Mouse (Mus musculus): ENCODE data around the gene Vmn1r194. TPM values are rescaled to one million over a fixed set of nuclear protein-coding genes. Genes with fewer than 3 reads are reported as not detected.
"Not testable (repeated sequence)": the region's sequence is repeated elsewhere in the genome, so short reads cannot be mapped to it uniquely, and the experiment has no call there.

The Vmn1r194 gene
- polyA plus RNA-seq (2016; fragmentation: Nextera tagmentation; extraction: Ambion mirVana): not detected in 2 replicates

DNA sequence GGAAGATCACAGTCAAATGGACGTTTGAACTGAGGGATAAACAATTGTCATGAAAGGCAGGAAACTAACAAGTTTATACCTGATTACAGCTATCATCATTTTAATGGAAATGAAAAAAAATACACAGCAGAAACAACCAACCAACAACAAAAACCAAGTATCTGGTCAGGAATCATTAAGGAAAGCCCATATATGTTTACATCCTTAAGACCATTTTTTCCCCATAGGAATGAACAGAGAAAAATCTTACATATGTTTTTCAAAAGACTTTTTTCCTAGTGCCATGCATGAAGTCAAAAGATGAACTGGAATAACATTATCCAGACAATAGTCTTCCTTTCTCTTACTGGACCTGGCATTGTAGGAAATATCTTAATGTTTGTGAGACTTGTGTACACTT lies at the start of gene Vmn1r194:
Vmn1r194 (plus strand) TSS at position 301 of the 400 bp plus-strand sequence.
- Histone ChIP-seq H3K4me3 (no peak within 1 kb of the TSS), H3K4me1 (no peaks in the 10 kb centered on the region), H3K27ac (no peak within 1 kb of the TSS), H3K36me3 (no peaks in the 10 kb centered on the region), H3K27me3 (no peaks in the 10 kb centered on the region), H3K9me3 (replicated peaks) (no peaks in the 10 kb centered on the region), H3K4me2 (replicated peaks) (no peak within 1 kb of the TSS), H3K9ac (no peak within 1 kb of the TSS)
- ATAC-seq (ENCODE audit: low FRiP score): no peak
- WGBS: 57% methylated on average over 1 of the region's 1 CpGs

DNA sequence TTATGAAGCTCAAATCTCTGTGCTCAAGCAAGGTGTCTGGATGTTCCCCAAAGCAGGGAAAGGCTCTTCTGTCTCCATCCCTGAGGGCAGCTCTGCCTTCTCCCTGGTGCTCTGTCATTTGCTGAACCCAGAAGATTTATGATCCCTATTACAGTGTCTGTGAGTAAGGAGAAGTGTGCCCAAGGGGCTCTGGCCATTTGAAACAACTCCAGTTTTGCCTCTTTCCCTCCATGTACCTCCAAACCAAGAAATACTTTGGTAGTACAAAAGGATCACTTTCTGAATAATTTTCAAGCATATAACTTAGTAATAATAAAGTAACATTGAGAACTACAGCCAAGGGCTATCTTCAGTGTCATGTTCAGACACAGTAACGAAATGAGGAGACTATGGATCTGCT lies 21.0 kb upstream of the Vmn1r194 start, which contains the start of gene Vmn1r193:
Vmn1r193 (minus strand) TSS at position 101 of the 400 bp plus-strand sequence.
- H3K4me2 ChIP-seq (replicated peaks); H3K4me3 ChIP-seq; ATAC-seq (ENCODE audit: low FRiP score); H3K36me3 ChIP-seq; H3K27ac ChIP-seq; H3K9ac ChIP-seq; H3K27me3 ChIP-seq; H3K4me1 ChIP-seq; H3K9me3 ChIP-seq (replicated peaks): not testable (repeated sequence)
- 83% methylated on average over 1 of the region's 1 CpGs for WGBS

- not testable (repeated sequence) for H3K9me3 ChIP-seq (replicated peaks); H3K27ac ChIP-seq; H3K4me3 ChIP-seq; ATAC-seq (ENCODE audit: low FRiP score); H3K27me3 ChIP-seq; H3K4me2 ChIP-seq (replicated peaks); H3K9ac ChIP-seq; H3K4me1 ChIP-seq; H3K36me3 ChIP-seq
- 90% methylated on average over 1 of the region's 1 CpGs for WGBS
These were observed 26.2 kb downstream of the Vmn1r194 start, which contains the start of gene Vmn1r195 for GRCm38 (mm10) chr13:22270222-22270621. Gene Vmn1r195 (plus strand): TSS chr13:22270522.

GRCm38 (mm10) chr13:22271721-22272120 lies 27.7 kb downstream of the Vmn1r194 start:
- Histone ChIP-seq H3K4me2 (replicated peaks) (no peak overlapping the region), H3K27me3 (no peaks in the 10 kb centered on the region), H3K9me3 (replicated peaks) (no peaks in the 10 kb centered on the region), H3K9ac (no peak overlapping the region), H3K27ac (no peak overlapping the region), H3K4me3 (no peak overlapping the region), H3K4me1 (no peaks in the 10 kb centered on the region), H3K36me3 (no peaks in the 10 kb centered on the region)
- ATAC-seq (ENCODE audit: low FRiP score): no peak
- WGBS: 57% methylated on average over 2 of the region's 2 CpGs

DNA sequence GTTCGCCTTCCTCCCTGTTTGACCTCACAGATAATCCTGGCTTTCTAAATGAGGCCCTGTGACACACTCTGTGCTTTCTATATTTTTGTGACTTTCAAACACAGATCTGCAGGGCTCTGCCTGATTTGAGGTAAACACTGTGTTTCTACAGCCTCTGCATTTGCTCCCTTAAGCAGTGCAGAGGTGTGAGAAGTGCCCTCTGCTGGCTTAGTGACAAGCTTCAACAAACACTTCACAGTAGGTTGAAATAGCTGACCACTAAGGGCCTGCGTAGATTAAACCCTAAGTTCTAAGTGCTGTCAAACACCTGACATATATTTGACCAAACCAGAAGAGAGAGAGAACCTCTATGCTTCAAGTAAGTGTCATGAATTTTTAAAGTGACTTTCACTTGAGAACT lies 40.6 kb downstream of the Vmn1r194 start:
- Histone ChIP-seq H3K4me3 (no peak overlapping the region), H3K9ac (no peak overlapping the region), H3K9me3 (replicated peaks) (no peaks in the 10 kb centered on the region), H3K27me3 (no peaks in the 10 kb centered on the region), H3K27ac (no peak overlapping the region), H3K36me3 (no peaks in the 10 kb centered on the region), H3K4me1 (no peaks in the 10 kb centered on the region), H3K4me2 (replicated peaks) (no peak overlapping the region)
- WGBS: 82% methylated on average over 2 of the region's 2 CpGs
- no peak for ATAC-seq (ENCODE audit: low FRiP score)

DNA sequence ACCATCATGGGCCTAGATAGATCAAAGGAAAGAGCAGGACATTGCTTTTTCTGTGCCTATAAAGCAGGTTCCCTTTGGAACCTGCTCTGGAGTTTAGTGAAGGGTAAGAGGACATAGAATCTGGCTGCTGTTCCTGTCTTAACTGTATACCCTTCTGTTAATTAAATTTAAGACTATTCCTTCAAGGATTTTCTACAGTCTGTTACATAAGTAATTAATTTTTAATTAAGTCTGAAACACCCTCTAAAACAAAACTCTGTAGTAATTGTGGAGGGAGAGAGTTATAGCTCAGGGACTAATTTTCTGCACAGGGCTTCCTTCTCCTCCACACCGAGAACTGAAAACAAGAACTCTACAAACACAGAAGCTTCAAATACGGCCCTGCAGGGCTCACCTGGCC lies 45.6 kb downstream of the Vmn1r194 start, which contains the start of gene Vmn1r196:
Vmn1r196 (plus strand) TSS at position 301 of the 400 bp plus-strand sequence.
- no peak for ATAC-seq (ENCODE audit: low FRiP score)
- H3K4me3 ChIP-seq: no peak within 1 kb of the TSS
- H3K4me2 ChIP-seq (replicated peaks): no peak within 1 kb of the TSS
- WGBS: 82% methylated on average over 2 of the region's 2 CpGs
- no peaks in the 10 kb centered on the region for H3K4me1 ChIP-seq
- H3K36me3 ChIP-seq: no peaks in the 10 kb centered on the region
- H3K27ac ChIP-seq: no peak within 1 kb of the TSS
- no peaks in the 10 kb centered on the region for H3K9me3 ChIP-seq (replicated peaks)
- H3K27me3 ChIP-seq: no peaks in the 10 kb centered on the region
- no peak within 1 kb of the TSS for H3K9ac ChIP-seq

Small RNAs within 50 kb of the gene (microRNA-seq; reads per million reads assigned to microRNA genes)
- gene Gm23282 (not detected), gene Gm25084 (not detected)

Other genes with a start within 250 kb of the Vmn1r194 start
- gene Prss16, start 234.5 kb upstream of the Vmn1r194 start, polyA plus RNA-seq (2016; fragmentation: Nextera tagmentation; extraction: Ambion mirVana): 0.23 and 0.48 TPM in 2 replicates
- 17.9 TPM in 1 of 2 replicates, not detected in the other for gene Hist1h2ah, start 208.6 kb upstream of the Vmn1r194 start, polyA plus RNA-seq (2016; fragmentation: Nextera tagmentation; extraction: Ambion mirVana)
- 5.5 and 9.1 TPM in 2 replicates for gene Hist1h2bk, start 208.3 kb upstream of the Vmn1r194 start, polyA plus RNA-seq (2016; fragmentation: Nextera tagmentation; extraction: Ambion mirVana)
- gene Hist1h4i, start 202.9 kb upstream of the Vmn1r194 start, polyA plus RNA-seq (2016; fragmentation: Nextera tagmentation; extraction: Ambion mirVana): 18.2 and 20.9 TPM in 2 replicates
- 52.7 and 56.3 TPM in 2 replicates for gene Hist1h2ag, start 201.3 kb upstream of the Vmn1r194 start, polyA plus RNA-seq (2016; fragmentation: Nextera tagmentation; extraction: Ambion mirVana)
- gene Hist1h2bj, start 201.0 kb upstream of the Vmn1r194 start, polyA plus RNA-seq (2016; fragmentation: Nextera tagmentation; extraction: Ambion mirVana): 7.2 and 11.9 TPM in 2 replicates
- gene Vmn1r188, start 159.8 kb upstream of the Vmn1r194 start, polyA plus RNA-seq (2016; fragmentation: Nextera tagmentation; extraction: Ambion mirVana): not detected in 2 replicates
- not detected in 2 replicates for gene Vmn1r189, start 138.4 kb upstream of the Vmn1r194 start, polyA plus RNA-seq (2016; fragmentation: Nextera tagmentation; extraction: Ambion mirVana)
- gene Vmn1r191, start 60.2 kb upstream of the Vmn1r194 start, polyA plus RNA-seq (2016; fragmentation: Nextera tagmentation; extraction: Ambion mirVana): not detected in 2 replicates
- not detected in 2 replicates for gene Vmn1r192, start 53.1 kb upstream of the Vmn1r194 start, polyA plus RNA-seq (2016; fragmentation: Nextera tagmentation; extraction: Ambion mirVana)
- not detected in 2 replicates for gene Vmn1r193, start 21.1 kb upstream of the Vmn1r194 start, polyA plus RNA-seq (2016; fragmentation: Nextera tagmentation; extraction: Ambion mirVana)
- gene Vmn1r195, start 26.3 kb downstream of the Vmn1r194 start, polyA plus RNA-seq (2016; fragmentation: Nextera tagmentation; extraction: Ambion mirVana): not detected in 2 replicates
- not detected in 2 replicates for gene Vmn1r196, start 45.7 kb downstream of the Vmn1r194 start, polyA plus RNA-seq (2016; fragmentation: Nextera tagmentation; extraction: Ambion mirVana)
- not detected in 2 replicates for gene Vmn1r197, start 80.4 kb downstream of the Vmn1r194 start, polyA plus RNA-seq (2016; fragmentation: Nextera tagmentation; extraction: Ambion mirVana)
- gene Vmn1r198, start 106.1 kb downstream of the Vmn1r194 start, polyA plus RNA-seq (2016; fragmentation: Nextera tagmentation; extraction: Ambion mirVana): not detected in 2 replicates
- gene Vmn1r199, start 135.6 kb downstream of the Vmn1r194 start, polyA plus RNA-seq (2016; fragmentation: Nextera tagmentation; extraction: Ambion mirVana): not detected in 2 replicates
- gene Vmn1r200, start 146.2 kb downstream of the Vmn1r194 start, polyA plus RNA-seq (2016; fragmentation: Nextera tagmentation; extraction: Ambion mirVana): not detected in 2 replicates
- gene Vmn1r201, start 227.7 kb downstream of the Vmn1r194 start, polyA plus RNA-seq (2016; fragmentation: Nextera tagmentation; extraction: Ambion mirVana): not detected in 2 replicates